Mouse (Mus musculus) thymus, adult 2 months (tissue): ENCODE results near the gene Fam219b. TPM values are rescaled to one million over a fixed set of nuclear protein-coding genes. Genes with fewer than 3 reads are reported as not detected.

Experiments used
- DNase-seq: peaks from one replicate; pipeline ENCODE4 v3.0.0; 2021
- H3K27ac ChIP-seq: fragments of 200-500 bp; 2 replicates; pipeline ENCODE4 v1.5.1; 2012; ENCODE audit warnings: low read length, control low read depth; ENCODE audit not compliant: control insufficient read depth, insufficient read depth
- H3K27me3 ChIP-seq: fragments of 200-500 bp; 2 replicates; pipeline ENCODE4 v1.6.1; 2012; ENCODE audit warnings: mild to moderate bottlenecking, low read length, moderate library complexity, mixed read lengths; ENCODE audit not compliant: control insufficient read depth, insufficient read depth
- H3K36me3 ChIP-seq: fragments of 200-500 bp; 2 replicates; pipeline ENCODE4 v1.6.1; 2012; ENCODE audit warnings: mild to moderate bottlenecking, low read length, moderate library complexity; ENCODE audit not compliant: control insufficient read depth, insufficient read depth
- H3K4me1 ChIP-seq: fragments of 200-500 bp; replicated peaks from 2 replicates; pipeline ENCODE4 v1.6.1; 2012; ENCODE audit warnings: low read length; ENCODE audit not compliant: control insufficient read depth, insufficient read depth
- H3K4me3 ChIP-seq: fragments of 200-500 bp; 2 replicates; pipeline ENCODE4 v1.5.1; 2012; ENCODE audit warnings: mild to moderate bottlenecking, low read length, control low read depth, moderate library complexity; ENCODE audit not compliant: control insufficient read depth, insufficient read depth
- CTCF ChIP-seq: fragments of 200-500 bp; IDR thresholded peaks from 2 replicates; pipeline ENCODE4 v1.5.1; 2012; ENCODE audit warnings: mild to moderate bottlenecking, control low read depth, low read length, moderate library complexity, borderline replicate concordance; ENCODE audit not compliant: control insufficient read depth, poor library complexity, insufficient read depth; ENCODE audit errors: extremely low read depth
- POLR2A ChIP-seq: fragments of 200-500 bp; IDR thresholded peaks from 2 replicates; pipeline ENCODE4 v1.6.1; 2012; ENCODE audit warnings: mild to moderate bottlenecking, low read length, control low read depth, moderate library complexity; ENCODE audit not compliant: control insufficient read depth, poor library complexity, insufficient read depth; ENCODE audit errors: extremely low read depth
- WGBS: fragments of 180-500 bp; shearing (Covaris S2); methylation state at CpG from one replicate; pipeline ENCODE4 v1.1.7; 2018; 5-methylcytosine and 5-hydroxymethylcytosine counted together
- polyA plus RNA-seq: library from polyadenylated mRNA; depleted of rRNA; stranded (reverse); fragments of >200 nt; gene quantifications from 2 replicates; pipeline ENCODE4 v1.2.3, GENCODE M21; 2012; rRNA removed

The Fam219b gene
- 9.8 and 10.4 TPM in 2 replicates for polyA plus RNA-seq

DNA sequence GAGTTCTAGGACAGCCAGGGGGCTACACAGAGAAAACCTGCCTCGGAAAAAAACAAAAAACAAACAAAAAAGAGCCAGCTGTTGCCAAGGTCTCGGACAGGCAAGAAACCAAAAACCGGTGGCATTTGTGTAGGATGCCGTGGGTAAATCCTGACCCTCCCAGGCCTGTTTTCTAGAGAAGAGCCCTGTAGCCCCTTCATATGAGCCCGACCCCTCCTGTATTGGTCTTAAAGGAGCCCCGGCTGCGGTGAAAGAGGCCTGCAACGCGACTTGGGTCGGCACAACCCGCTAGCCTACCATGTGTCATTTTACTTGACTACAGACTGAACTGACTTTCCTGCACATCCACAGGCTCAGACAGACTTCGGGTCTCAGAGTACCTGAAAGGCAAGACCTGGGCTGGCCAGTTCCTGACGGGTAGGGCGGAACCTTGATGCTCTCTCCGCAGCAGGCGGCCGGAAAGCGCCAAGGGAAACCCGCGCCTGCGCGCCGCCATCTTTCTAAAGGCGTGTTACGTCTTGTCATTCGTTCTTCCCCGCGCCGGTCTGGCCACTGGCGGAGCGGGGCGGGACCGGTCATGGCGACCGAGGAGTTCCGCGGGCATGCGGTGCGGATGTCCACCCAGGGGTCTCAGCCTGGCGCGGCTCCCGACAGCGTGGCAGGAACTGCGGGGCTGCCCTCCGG lies at the start of gene Fam219b:
Fam219b (plus strand) TSS at position 485 of the 684 bp plus-strand sequence.
- TF ChIP-seq CTCF: no peak
- Histone ChIP-seq H3K27me3 (no peaks in the 10 kb centered on the region), H3K27ac (peak within 1 kb of the TSS; percentile 8; the same call in 1 of the 2 replicates), H3K4me1 (peaks cover 10% of the 10 kb centered on the region), H3K36me3 (peaks cover 10% of the 10 kb centered on the region), H3K4me3 (peak within 1 kb of the TSS; percentile 92)
- WGBS: 2% methylated on average over 45 of the region's 45 CpGs
- DNase-seq: peak; percentile 86

DNA sequence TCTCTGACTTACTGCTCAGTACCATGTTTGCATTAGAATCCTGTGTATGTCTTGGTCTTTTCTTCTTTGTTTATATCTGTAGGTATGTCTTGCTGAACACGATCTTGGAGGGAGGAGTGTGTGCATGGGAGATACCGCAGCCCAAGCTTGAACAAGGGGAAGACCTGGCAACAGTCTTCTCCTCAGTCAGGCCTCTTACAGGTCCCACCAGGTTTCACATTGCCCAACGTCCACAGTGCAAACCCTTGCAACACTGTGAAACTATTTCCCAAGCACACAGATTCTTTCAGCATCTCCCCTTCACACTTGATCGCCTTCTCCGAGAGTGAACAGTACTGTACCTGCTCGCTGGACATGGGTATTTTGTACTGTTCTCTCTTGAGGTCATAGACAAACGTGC lies 49.5 kb upstream of the Fam219b start:
- Histone ChIP-seq H3K4me3 (no peak overlapping the region), H3K36me3 (no peaks in the 10 kb centered on the region), H3K27me3 (no peaks in the 10 kb centered on the region), H3K27ac (no peak overlapping the region), H3K4me1 (no peaks in the 10 kb centered on the region)
- TF ChIP-seq CTCF (no peak), POLR2A (no peak)
- DNase-seq: no peak
- 83% methylated on average over 7 of the region's 7 CpGs for WGBS

DNA sequence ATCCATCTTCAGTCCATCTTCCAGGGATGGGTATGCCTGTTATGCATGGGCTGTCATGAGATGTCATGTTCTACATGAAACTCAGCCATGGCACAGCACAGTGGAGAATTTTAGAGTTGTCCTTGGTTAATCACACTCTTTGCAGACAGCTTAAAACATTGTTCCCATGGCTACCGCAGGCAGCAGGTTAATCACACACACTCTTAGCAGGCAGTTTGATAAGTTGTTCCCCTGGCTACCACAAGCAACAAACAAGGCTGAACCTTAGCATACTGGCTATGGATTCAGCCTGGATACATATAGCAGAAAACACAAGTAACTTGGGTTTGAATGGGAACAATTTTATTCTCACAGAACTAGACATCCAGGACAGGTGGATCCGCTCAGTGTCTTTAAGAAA lies 43.8 kb upstream of the Fam219b start:
- no peak overlapping the region for H3K27ac ChIP-seq
- no peak overlapping the region for H3K4me3 ChIP-seq
- no peaks in the 10 kb centered on the region for H3K27me3 ChIP-seq
- DNase-seq: no peak
- no peaks in the 10 kb centered on the region for H3K36me3 ChIP-seq
- no peaks in the 10 kb centered on the region for H3K4me1 ChIP-seq
- WGBS: 98% methylated on average over 2 of the region's 2 CpGs
- no peak for TF ChIP-seq POLR2A
- TF ChIP-seq CTCF: no peak

DNA sequence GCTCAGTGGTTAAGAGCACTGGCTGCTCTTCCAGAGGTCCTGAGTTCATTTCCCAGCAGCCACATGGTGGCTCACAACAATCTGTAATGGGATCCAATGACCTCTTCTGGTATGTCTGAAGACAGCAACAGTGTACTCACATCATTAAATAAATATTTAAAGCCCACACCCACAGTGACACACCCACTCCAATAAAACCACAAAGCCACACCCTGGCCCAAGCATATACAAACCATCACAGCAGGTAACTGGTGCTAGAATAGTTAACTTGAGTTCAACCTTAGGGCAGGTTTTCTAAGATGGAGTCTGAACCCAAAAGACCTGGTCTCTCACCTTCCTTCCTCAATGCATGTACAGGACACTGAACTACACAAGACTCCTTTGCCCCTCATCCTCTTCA lies 42.4 kb upstream of the Fam219b start:
- no peaks in the 10 kb centered on the region for H3K36me3 ChIP-seq
- H3K27ac ChIP-seq: no peak overlapping the region
- peaks cover 2% of the 10 kb centered on the region; the same call in 1 of the 2 replicates for H3K27me3 ChIP-seq
- no peak for DNase-seq
- TF ChIP-seq CTCF: no peak
- no peak for TF ChIP-seq POLR2A
- no peak overlapping the region for H3K4me3 ChIP-seq
- H3K4me1 ChIP-seq: no peaks in the 10 kb centered on the region

DNA sequence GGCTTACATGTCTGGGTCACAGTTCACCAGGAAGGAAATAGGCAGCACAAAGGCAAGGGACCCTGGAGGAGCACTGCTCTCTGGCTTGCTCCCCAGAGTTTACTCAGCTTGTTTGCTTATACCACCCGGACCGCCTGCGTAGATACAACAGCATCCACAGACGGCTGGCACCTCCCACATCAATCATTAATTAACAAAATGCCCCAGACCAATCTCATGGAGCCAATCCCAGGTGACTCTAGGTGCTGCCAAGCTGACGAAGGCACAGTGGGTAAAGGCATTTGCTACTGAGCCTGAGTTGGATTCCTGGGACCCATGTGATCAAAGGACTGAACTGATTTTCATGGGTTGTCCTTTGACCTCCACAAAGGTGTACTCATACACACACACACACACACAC lies 40.1 kb upstream of the Fam219b start:
- H3K4me3 ChIP-seq: no peak overlapping the region
- H3K27ac ChIP-seq: no peak overlapping the region
- WGBS: 82% methylated on average over 5 of the region's 5 CpGs
- no peak for DNase-seq
- no peaks in the 10 kb centered on the region for H3K4me1 ChIP-seq
- no peaks in the 10 kb centered on the region for H3K36me3 ChIP-seq
- peaks cover 6% of the 10 kb centered on the region for H3K27me3 ChIP-seq
- TF ChIP-seq POLR2A (no peak), CTCF (no peak)

DNA sequence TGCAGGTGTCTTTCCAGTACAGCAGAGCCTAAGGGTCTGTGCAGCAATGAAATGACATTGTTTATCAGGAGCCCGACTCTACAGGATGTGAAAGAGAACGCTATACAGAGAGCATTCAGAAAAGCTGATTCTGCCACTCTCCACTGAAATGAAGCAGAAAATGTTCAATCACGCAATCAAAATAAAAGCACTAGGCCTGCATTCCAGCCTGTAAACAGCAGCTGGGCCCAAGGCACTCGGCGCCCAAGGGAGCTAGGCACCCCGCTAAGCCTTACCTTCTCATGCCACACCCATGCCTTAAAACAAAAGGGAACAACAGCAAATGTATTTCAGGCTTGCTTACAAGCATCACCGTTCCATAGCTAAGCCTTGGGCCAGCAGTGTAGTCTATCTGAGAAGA lies 38.8 kb upstream of the Fam219b start:
- H3K36me3 ChIP-seq: no peaks in the 10 kb centered on the region
- no peak overlapping the region for H3K4me3 ChIP-seq
- 81% methylated on average over 7 of the region's 7 CpGs for WGBS
- no peak overlapping the region for H3K27ac ChIP-seq
- no peak for TF ChIP-seq POLR2A
- TF ChIP-seq CTCF: no peak
- DNase-seq: no peak
- peaks cover 2% of the 10 kb centered on the region; the same call in 1 of the 2 replicates for H3K4me1 ChIP-seq
- peaks cover 16% of the 10 kb centered on the region for H3K27me3 ChIP-seq

DNA sequence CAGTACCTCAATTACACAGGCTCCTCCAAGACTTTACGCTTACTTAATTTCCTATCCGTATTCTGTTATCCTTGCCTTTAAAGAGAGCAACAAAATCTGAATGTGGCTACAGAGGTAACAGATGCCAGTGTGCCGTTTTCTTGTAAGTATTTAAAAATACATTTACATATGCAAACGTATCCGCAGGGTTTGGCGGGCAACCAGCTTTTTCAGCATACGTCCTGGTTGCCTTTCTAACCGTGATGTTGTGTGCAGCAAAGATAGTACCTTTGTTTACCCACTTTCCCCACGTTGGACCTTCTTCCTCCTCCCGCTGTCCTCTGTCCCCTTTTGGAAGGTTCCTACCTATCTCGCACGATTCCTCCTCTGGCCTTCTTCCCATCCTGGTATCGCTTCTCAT lies 35.9 kb upstream of the Fam219b start:
- H3K4me1 ChIP-seq: peaks cover 11% of the 10 kb centered on the region
- DNase-seq: no peak
- H3K36me3 ChIP-seq: no peaks in the 10 kb centered on the region
- no peak overlapping the region for H3K4me3 ChIP-seq
- H3K27ac ChIP-seq: no peak overlapping the region
- TF ChIP-seq CTCF: no peak
- no peak for TF ChIP-seq POLR2A
- H3K27me3 ChIP-seq: peaks cover 35% of the 10 kb centered on the region
- WGBS: 17% methylated on average over 13 of the region's 13 CpGs
